Mouse (Mus musculus): ENCODE data around the gene Ccnt2.

The Ccnt2 gene

GRCm38 (mm10) chr1:127795087-127795769 is 21.3 kb downstream of the Ccnt2 start:
- DNase-seq = no peak

DNA sequence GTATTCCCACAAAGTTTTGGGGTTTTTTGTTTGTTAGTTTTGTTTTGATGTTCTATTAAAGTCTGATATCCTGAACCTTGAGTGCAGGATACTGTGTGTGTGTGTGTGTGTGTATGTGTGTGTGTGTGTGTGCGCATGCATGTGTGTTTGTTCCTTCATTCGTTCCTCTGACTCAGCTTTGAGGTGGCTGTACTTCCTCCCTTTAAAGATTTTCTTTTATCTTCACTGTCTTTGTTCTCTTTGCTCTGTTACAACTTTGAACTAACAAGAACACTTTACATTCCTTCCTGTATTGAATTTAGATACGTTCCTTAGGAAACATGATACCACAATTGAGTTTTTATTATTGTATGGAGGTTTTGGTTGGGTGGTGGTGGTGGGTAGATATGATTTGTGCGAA is 22.4 kb downstream of the Ccnt2 start:
- no peak for DNase-seq

- DNase-seq = no peak
Measured at GRCm38 (mm10) chr1:127796752-127797151, 22.8 kb downstream of the Ccnt2 start.

DNA sequence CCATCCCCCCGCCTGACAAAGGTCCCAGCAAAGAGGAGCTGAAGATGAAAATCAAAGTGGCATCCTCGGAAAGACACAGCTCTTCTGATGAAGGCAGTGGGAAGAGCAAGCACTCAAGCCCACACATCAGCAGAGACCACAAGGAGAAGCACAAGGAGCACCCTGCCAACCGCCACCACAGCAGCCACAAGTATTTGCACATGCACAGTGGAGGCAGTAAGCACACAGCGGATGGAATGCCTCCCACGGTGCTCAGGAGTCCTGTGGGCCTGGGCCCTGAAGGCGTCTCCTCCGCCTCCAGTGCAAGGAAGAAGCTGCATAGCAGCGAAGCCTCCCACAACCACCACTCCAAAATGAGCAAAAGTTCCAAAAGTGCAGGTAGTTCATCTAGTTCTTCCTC is 29.0 kb downstream of the Ccnt2 start:
- no peak for DNase-seq

- no peak for DNase-seq
Measured at GRCm38 (mm10) chr1:127808671-127809070, 34.7 kb downstream of the Ccnt2 start.

DNA sequence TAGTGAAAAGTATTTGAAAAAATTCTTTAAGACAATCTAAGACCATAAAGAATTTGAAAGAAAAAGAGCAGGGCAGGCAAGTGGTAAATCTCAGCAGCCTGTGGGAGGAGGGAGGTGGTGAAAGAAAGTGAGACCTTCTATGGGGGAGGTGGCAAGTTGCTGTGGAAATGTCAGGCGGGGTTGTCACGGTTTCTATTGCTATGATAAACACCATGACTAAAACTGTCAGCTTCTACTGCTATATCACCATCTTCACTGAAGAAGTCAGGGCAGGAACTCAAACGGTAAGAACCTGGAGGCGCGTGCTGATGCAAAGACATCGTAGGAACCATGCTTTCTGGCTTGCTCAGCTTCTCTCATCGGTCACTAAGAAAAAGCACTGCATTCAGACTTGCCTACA is 39.0 kb downstream of the Ccnt2 start:
- DNase-seq = no peak

DNA sequence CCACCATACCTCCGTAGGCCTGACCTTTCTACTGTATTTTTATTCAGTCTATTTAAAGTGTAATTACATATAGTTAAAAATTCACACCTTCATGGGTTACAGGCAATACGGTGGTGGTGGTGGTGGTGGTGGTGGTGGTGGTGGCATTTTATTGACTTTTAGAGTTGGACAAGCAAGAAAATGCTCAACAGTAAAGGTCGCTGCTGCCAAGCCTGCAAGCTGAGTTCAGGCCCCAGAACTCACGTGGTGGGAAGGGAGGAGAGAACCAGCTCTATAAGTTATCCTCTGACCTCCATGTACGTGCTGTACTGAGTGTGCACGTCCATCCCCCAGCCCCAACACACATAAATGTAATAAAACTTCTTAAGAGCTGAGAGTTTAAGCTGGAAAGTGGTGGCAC is 42.4 kb downstream of the Ccnt2 start:
- DNase-seq = no peak

GRCm38 (mm10) chr1:127827325-127827724 is 53.4 kb downstream of the Ccnt2 start:
- DNase-seq = no peak

DNA sequence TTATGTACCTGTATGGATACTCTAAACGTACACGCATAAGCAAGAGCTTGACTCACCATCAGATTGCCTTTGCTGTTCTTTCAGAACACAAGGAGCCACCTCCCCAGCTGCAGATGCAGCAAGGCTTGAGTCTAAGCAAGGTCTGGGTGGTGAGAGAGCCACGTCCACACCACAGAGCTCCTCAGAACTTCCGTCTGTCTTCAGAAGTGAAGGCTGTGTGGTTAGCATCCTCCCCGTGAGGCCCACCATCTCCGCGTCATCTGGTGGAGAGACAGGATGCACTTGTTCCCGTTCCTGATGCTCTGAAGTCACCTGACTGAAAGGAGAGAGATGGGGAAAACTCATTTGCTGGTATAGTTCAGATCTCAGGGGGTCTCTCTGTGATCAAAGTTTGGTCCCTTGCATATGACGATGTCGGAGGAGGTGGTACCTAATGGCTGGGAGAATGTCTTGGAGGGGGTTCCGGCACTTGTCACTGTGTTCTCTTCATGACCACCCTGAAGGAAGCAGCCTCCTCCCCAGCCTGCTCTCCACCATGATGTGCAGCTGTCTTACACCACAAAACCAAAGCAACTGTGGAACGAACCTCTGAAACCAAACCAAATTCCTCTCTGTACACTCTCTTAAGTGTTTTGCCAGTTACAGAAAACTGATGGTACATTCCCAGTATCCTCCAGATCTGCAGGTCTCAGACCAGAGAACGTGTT is 56.4 kb downstream of the Ccnt2 start:
- DNase-seq = no peak

DNA sequence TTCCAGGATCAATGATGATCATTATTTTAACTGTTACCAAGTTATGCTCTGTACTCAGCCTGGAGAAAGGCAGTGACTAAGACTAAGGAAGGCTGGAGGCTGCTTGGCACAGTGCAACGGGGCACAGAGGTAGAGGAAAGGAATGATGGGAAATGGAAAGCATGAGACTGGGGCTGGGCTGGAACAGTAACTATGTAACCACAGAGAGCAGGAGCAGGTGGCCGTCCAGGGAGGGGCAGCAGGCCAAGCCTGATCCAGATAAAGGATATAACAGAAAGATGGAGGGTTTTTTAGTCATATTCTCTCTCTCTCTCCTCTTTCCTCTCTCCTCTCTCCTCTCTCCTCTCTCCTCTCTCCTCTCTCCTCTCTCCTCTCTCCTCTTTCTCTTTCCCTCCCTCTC is 59.8 kb downstream of the Ccnt2 start:
- DNase-seq = no peak

- no peak for DNase-seq
Measured at GRCm38 (mm10) chr1:127834202-127834601, 60.2 kb downstream of the Ccnt2 start.

DNA sequence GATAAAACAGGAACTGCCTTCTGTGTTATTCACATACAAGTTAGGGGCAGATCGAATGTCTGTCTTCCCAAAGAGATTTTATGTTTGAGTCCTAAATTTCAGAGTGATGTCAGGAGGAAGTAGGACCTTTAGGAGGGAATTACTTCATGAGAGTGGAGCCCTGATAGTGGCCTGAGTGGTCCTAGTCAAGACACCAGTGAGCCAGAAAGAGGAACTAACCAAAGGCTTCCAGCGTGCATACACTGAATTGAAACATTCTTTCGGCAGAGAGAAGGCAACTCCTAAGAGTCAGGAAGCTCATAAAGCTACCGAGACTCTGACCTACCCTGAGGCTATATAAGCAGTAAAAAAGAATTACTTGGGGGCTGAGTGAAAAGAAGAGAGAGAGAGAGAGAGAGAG is 62.7 kb downstream of the Ccnt2 start:
- DNase-seq = no peak

GRCm38 (mm10) chr1:127838602-127839001 is 64.6 kb downstream of the Ccnt2 start:
- no peak for DNase-seq

DNA sequence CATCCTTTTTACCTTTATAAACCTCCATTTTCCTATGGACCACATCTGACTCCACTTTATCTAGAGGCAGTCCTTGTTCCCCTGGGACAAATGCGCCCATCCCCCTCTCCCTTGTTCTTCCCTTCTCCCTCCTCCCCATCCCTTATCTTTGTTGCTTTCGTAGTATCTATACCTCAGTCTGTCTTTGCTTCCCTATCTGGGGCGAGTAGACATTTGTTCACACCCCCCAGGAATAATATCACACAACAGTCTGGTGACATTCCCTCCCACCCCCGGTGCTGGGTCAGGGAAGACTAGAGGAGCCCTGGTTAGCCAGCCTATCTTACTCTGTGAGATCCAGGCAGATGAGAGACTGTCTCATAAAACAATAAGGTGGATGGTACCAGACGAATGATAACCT is 71.5 kb downstream of the Ccnt2 start:
- DNase-seq = no peak

GRCm38 (mm10) chr1:127850075-127850610 is 76.2 kb downstream of the Ccnt2 start:
- no peak for DNase-seq

GRCm38 (mm10) chr1:127854486-127855222 is 80.7 kb downstream of the Ccnt2 start, which contains the start of gene Map3k19:
Map3k19 (minus strand) TSS chr1:127855031.
- no peak for DNase-seq

Data from kidney, adult 18-20 months (tissue).